Mouse (Mus musculus) adrenal gland, postnatal 10 days (tissue): Measurements from ENCODE around the gene Hjurp. TPM values are rescaled to one million over a fixed set of nuclear protein-coding genes. Genes with fewer than 3 reads are reported as not detected.
A peak's percentile ranks its signal among the peaks of the same experiment; 100 is the strongest.

Source experiments
- DNase-seq: peaks from one replicate; pipeline ENCODE4 v3.0.0; 2021; ENCODE audit warnings: mixed read lengths
- long read RNA-seq, 2 experiments: library from polyadenylated mRNA; stranded (forward); transcript quantifications; one replicate each; pipeline ENCODE4 v2.0.0; 2021
- total RNA-seq, 2 experiments: library from RNA; stranded (reverse); gene quantifications; 2 replicates each; pipeline ENCODE4 v1.2.3; 2021

The Hjurp gene
- total RNA-seq: 10 to 100 TPM; 63.8 to 91.9 TPM
- long read RNA-seq, experiment 1, full-length matches to known transcripts: 5 of 28 reads
- long read RNA-seq, experiment 1, partial matches to known transcripts: 4 of 28 reads
- long read RNA-seq, experiment 1, other reads (novel, unspliced or antisense): 19 of 28 reads
- long read RNA-seq, experiment 2, full-length matches to known transcripts: 6 of 16 reads
- long read RNA-seq, experiment 2, partial matches to known transcripts: 0 of 16 reads
- long read RNA-seq, experiment 2, other reads (novel, unspliced or antisense): 10 of 16 reads

DNA sequence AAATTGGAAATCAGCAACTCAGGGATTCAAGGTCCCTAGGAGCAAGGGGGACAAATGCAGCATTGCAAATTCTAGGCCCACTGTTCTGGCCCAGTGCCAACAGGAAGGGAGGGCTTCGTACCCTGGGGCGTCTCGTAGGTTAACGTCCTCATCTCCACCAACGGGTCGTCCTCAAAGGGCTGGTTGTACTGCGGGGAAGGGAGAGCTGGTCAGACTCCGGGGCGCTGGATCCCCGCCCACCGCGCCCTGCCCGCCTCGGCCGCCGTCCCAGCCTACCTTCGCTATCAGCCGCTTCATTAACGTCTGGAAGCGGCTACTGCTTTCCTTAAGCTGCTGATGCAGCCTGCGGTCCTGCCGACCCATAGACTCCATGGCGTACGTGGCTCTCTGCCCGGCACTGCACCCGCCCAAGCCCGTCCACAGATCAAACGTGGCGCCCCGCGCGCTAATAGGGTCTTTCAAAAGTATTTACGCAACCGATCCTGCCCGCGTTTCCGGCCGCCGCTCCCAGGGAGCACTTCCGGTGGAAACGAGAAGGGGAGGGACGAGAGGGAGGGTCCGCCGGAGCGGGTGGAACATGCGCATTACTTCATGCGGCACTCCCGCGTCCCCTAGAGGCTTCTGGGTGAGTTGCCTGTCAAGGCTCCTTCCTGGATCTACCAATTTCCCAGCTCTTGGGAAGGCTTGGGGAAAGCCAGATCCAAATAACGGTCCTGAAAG lies at the start of gene Hjurp, which contains the start of gene Trpm8:
Gene Hjurp (minus strand): TSS at position 536 of the 720 bp plus-strand sequence.
Gene Trpm8 (plus strand): TSS at position 564 of the 720 bp plus-strand sequence.
- DNase-seq: peak; percentile 100

- DNase-seq: no peak
These were observed 45.7 kb upstream of the Hjurp start for GRCm38 (mm10) chr1:88323101-88323500.

GRCm38 (mm10) chr1:88322146-88322545 lies 44.7 kb upstream of the Hjurp start:
- no peak for DNase-seq

- no peak for DNase-seq
These were observed 43.5 kb upstream of the Hjurp start for GRCm38 (mm10) chr1:88320821-88321395.

GRCm38 (mm10) chr1:88318531-88319060 lies 41.2 kb upstream of the Hjurp start:
- DNase-seq: peak; percentile 78

DNA sequence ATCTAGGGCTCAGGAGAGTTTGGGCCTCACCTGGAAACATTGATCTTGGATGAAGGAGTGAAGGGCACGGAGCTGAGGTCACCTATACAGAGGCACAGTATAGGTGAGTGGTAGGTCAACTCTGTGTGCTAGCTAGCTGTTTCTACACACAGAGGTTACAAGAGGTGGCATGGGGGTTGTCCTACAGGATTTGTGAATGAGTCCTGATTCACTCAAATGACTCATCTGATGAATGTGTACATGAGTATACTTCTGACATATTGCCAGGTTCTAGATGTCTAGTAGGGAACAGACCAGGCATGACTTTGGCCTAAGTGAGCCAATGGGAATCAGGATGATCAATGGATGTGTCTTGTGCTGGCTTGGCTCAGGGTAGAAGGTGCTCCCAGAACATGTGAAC lies 39.8 kb upstream of the Hjurp start:
- no peak for DNase-seq

GRCm38 (mm10) chr1:88310349-88310748 lies 32.9 kb upstream of the Hjurp start:
- DNase-seq: no peak

DNA sequence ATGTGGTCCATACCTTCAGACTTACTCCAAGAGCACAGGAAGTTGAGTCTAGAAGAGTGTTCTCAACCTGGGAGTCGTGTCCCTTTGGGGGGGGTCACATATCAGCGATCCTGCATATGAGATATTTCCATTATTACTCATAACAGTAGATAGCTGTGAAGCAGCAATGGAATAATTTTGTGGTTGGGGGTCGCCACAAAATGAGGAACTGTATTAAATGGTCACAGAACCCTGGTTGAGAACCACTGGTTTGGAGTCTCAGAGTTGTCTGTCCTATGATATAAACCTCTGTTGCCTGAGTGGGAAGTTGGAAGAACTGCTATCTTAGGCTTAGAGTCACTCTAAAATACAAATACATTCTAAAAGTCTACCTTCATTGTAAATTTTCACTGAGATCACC lies 32.5 kb upstream of the Hjurp start:
- no peak for DNase-seq

- DNase-seq: no peak
These were observed 31.6 kb upstream of the Hjurp start for GRCm38 (mm10) chr1:88309020-88309419.

- DNase-seq: no peak
These were observed 29.7 kb upstream of the Hjurp start for GRCm38 (mm10) chr1:88307180-88307579.

- DNase-seq: no peak
These were observed 29.1 kb upstream of the Hjurp start for GRCm38 (mm10) chr1:88306543-88306942.

DNA sequence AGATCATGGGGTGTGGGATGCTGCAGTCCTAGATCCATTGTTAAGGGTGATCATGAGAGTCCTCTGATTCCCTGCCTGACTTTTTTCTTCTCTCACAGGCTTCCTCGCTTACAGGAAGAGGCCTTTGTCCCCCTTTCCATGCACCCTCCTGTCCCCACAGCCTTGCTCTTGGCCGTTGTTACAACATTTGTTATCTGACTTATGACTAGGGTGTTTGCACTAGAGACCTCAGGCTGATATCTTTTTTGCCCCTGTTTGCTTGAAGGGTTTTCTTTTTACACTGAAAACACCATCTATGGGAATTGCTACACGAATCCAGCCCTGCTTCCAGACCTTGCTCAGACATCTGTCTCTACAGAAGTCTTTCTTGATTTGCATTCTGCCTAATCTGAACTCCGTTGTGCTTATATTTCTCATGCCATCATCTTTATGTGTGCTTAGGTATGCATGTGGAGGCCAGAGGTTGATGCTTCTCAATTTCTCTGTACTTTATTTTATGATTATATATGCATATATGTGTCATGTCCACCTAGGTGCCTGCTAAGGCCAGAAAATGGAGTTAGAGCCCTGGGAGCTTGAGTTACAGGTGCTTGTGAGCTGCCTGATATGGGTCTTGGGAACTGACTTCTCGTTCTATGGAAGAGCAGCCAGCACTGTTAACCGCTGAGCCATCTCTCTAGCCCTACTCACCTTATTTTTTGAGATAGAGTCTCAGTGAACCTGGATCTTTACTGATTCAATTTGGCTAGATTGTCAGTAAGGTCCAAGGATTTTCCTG lies 27.8 kb upstream of the Hjurp start:
- DNase-seq: no peak

- no peak for DNase-seq
These were observed 27.0 kb upstream of the Hjurp start for GRCm38 (mm10) chr1:88304261-88304985.

- DNase-seq: no peak
These were observed 26.3 kb upstream of the Hjurp start for GRCm38 (mm10) chr1:88303762-88304161.

DNA sequence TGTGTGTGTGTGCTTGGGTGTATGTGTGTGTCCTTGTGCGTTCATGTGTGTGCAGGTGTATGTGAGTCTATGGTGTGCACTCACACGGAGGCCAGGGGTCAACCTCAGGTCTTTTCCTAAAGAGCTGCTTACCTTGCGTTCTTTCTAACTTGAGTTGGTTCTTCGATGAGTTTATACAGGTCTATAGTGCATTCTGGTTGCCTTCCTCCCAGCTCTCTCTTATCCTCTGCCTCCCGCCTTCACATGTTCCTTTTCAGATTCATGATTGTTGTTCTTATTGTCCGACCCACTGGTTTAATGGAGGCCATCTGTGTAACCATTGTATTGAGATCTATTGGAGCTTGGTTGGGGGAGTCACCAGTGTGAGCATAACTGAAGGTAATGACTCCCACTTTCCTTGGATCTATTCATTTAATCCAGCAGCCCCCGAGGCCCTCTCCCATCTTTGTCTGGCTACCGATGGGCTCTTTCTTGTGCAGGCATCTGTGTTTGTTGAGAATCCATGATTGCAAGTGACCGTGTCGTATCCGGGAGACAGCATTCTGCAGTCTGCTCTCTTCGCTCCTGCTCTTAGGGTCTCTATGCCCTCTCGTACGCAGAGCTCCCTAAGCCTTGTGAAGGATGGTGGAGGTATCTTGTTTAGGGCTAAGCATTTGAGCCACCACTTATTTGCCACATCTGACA lies 24.8 kb upstream of the Hjurp start:
- DNase-seq: no peak

DNA sequence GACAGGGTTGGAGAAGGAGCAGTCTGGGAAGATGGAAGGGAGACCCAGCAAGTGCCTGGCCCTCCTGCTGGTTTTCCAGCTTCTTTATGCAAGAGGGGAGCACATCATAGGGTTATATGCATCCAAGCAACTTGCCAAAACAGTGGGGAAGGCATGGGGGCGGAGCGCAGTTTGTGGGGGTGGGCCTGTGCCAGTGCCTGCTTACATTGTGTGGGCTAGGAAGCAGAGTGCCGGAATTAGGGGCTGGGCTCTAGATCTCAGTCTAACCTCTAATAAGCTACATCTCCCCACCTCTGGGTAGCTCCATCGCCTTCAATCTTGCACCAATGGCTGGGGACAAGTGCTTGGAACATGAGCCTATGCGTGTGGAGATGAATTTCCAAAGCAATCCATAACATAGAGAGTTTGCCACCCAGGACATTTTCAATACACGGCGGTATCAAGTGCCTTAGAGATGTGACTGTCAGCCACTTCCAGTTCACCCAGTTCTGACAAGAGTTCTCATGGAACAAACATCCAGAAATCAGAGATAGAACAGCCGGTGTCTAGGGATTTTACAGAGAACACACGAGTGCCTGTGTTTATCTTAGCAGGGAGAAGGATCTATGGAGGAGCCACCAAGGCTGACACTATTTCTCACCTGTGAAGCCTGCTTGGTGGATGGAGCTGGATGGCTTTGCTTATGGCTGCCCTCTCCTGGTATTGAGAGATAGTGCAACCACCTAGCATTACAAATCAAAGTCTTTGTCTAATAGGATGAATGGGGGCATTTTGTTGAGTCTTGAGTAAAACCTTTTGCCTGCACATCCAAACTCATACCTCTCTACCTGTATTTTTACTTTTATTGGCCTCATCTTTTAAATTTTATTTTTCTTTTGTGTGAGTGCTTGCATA lies 23.9 kb upstream of the Hjurp start:
- no peak for DNase-seq

- no peak for DNase-seq
These were observed 23.0 kb upstream of the Hjurp start for GRCm38 (mm10) chr1:88300301-88301050.

- no peak for DNase-seq
These were observed 22.1 kb upstream of the Hjurp start for GRCm38 (mm10) chr1:88299529-88299945.
